Mouse (Mus musculus) left cerebral cortex, postnatal 14 days (tissue): Measurements from ENCODE around the gene Chd1. TPM values are rescaled to one million over a fixed set of nuclear protein-coding genes. Genes with fewer than 3 reads are reported as not detected.

Source experiments
- total RNA-seq, 2 experiments: library from RNA; stranded (reverse); gene quantifications; 2 replicates each; pipeline ENCODE4 v1.2.3; 2021

Chd1 gene
- total RNA-seq, 2 experiments from 2014 or later = 20.1 to 21.4 TPM

Other genes starting within 250 kb of the Chd1 start
- gene Psmb1, start 205.2 kb upstream of the Chd1 start, total RNA-seq = 100 to 1,000 TPM; 124 to 125 TPM
- gene Tbp, start 205.1 kb upstream of the Chd1 start, total RNA-seq = 10 to 100 TPM; 25.3 to 31.0 TPM
- gene Pdcd2, start 177.7 kb upstream of the Chd1 start, total RNA-seq = 10 to 100 TPM; 13.1 to 14.4 TPM
- gene Prdm9, start 140.6 kb upstream of the Chd1 start, total RNA-seq = 1 to 10 TPM; 1.5 to 2.8 TPM
- 10 to 100 TPM; 62.4 to 79.1 TPM for gene Rgmb, start 126.1 kb downstream of the Chd1 start, total RNA-seq